Mouse (Mus musculus) cortical plate, adult 2 months (tissue): ENCODE measurements around the gene Klrb1a. TPM values are rescaled to one million over a fixed set of nuclear protein-coding genes. Genes with fewer than 3 reads are reported as not detected.

Experiments used
- H3K27ac ChIP-seq: fragments of 200-500 bp; 2 replicates; pipeline ENCODE4 v1.5.1; 2012; ENCODE audit warnings: low read length, control low read depth, inconsistent platforms; ENCODE audit not compliant: insufficient read depth
- H3K4me1 ChIP-seq: fragments of 200-500 bp; 2 replicates; pipeline ENCODE4 v1.6.1; 2011; ENCODE audit warnings: low read length; ENCODE audit not compliant: control insufficient read depth, insufficient read depth
- H3K4me3 ChIP-seq: fragments of 200-500 bp; 2 replicates; pipeline ENCODE4 v1.5.1; 2011; ENCODE audit warnings: mild to moderate bottlenecking, low read length, control low read depth; ENCODE audit not compliant: insufficient read depth
- CTCF ChIP-seq: fragments of 200-500 bp; IDR thresholded peaks from 2 replicates; pipeline ENCODE4 v1.5.1; 2011; ENCODE audit warnings: mild to moderate bottlenecking, control low read depth, low read length; ENCODE audit not compliant: insufficient read depth; ENCODE audit errors: extremely low read depth
- POLR2A ChIP-seq: fragments of 200-500 bp; IDR thresholded peaks from 2 replicates; pipeline ENCODE4 v1.6.1; 2011; ENCODE audit warnings: mild to moderate bottlenecking, low read length, control low read depth; ENCODE audit not compliant: insufficient read depth; ENCODE audit errors: extremely low read depth
- polyA plus RNA-seq: library from polyadenylated mRNA; depleted of rRNA; stranded (reverse); fragments of >200 nt; gene quantifications from 2 replicates; pipeline ENCODE4 v1.2.3, GENCODE M21; 2012; rRNA removed

The Klrb1a gene
- polyA plus RNA-seq, 1 experiment = not detected

GRCm38 (mm10) chr6:128581508-128581907 lies 41.8 kb downstream of the Klrb1a start, which contains the start of gene A2ml1:
Gene A2ml1 (minus strand): TSS chr6:128581608.
- Histone ChIP-seq H3K27ac (no peak within 1 kb of the TSS), H3K4me3 (no peak within 1 kb of the TSS), H3K4me1 (no peaks in the 10 kb centered on the region)
- TF ChIP-seq POLR2A (no peak), CTCF (no peak)

- TF ChIP-seq POLR2A = no peak
- no peak for TF ChIP-seq CTCF
- Histone ChIP-seq H3K4me1 (no peaks in the 10 kb centered on the region), H3K27ac (no peak overlapping the region), H3K4me3 (no peak overlapping the region)
Observed at GRCm38 (mm10) chr6:128577301-128577700, 46.0 kb downstream of the Klrb1a start.

GRCm38 (mm10) chr6:128566589-128566988 lies 56.7 kb downstream of the Klrb1a start:
- no peak overlapping the region for H3K4me3 ChIP-seq
- H3K4me1 ChIP-seq = no peaks in the 10 kb centered on the region
- TF ChIP-seq POLR2A (no peak), CTCF (no peak)
- H3K27ac ChIP-seq = no peak overlapping the region

Other genes with a start within 250 kb of the Klrb1a start
- gene Tex52, start 248.1 kb downstream of the Klrb1a start, polyA plus RNA-seq = 2.8 and 4.3 TPM in 2 replicates
- gene Gm44596, start 248.0 kb downstream of the Klrb1a start, polyA plus RNA-seq = 0.40 TPM in 1 of 2 replicates, not detected in the other
- gene Nrip2, start 224.2 kb downstream of the Klrb1a start, polyA plus RNA-seq = 16.1 and 19.5 TPM in 2 replicates
- 17.9 and 19.3 TPM in 2 replicates for gene Itfg2, start 198.6 kb downstream of the Klrb1a start, polyA plus RNA-seq
- gene Fkbp4, start 184.9 kb downstream of the Klrb1a start, polyA plus RNA-seq = 116 and 118 TPM in 2 replicates
- gene Pzp, start 96.8 kb downstream of the Klrb1a start, polyA plus RNA-seq = 0.04 TPM in 1 of 2 replicates, not detected in the other
- gene A2ml1, start 41.9 kb downstream of the Klrb1a start, polyA plus RNA-seq = 30.6 and 32.4 TPM in 2 replicates
- gene Clec2h, start 38.9 kb upstream of the Klrb1a start, polyA plus RNA-seq = not detected in 2 replicates
- not detected in 2 replicates for gene Klrb1, start 99.5 kb upstream of the Klrb1a start, polyA plus RNA-seq
- gene Klrb1c, start 165.7 kb upstream of the Klrb1a start, polyA plus RNA-seq = 0.04 and 0.19 TPM in 2 replicates
- not detected in 2 replicates for gene Gm44511, start 202.8 kb upstream of the Klrb1a start, polyA plus RNA-seq
- not detected in 2 replicates for gene Klrb1b, start 202.8 kb upstream of the Klrb1a start, polyA plus RNA-seq